Mouse (Mus musculus) embryo, embryonic 11 days (tissue): Measurements from ENCODE around the gene Cbwd1.
A peak's percentile ranks its signal among the peaks of the same experiment; 100 is the strongest.
"Not testable (repeated sequence)": the region's sequence is repeated elsewhere in the genome, so short reads cannot be mapped to it uniquely, and the experiment has no call there.

Experiments used
- DNase-seq: peaks from one replicate; pipeline ENCODE4 v3.0.0-alpha.2; 2015

Cbwd1 gene

DNA sequence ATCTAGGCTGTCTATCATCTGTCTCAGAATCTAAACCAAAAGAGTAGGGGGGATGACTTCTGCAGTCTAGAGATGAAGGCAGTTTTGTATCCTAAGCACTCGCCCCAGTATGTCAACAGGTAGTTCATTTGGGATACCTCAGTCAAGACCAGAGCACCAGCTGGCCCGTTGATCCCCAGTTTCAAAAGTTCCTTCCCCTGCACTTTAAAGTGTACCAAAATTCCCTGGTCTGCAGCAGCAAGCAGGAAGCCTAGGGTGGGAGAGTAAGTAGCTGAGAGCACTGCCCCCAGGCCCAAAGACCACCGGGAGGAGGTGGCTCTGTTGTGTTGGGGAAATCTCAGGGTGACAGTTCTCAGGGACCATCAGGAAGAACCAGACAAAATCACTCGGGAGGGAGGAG, 64.9 kb downstream of the Cbwd1 start:
- no peak for DNase-seq

DNA sequence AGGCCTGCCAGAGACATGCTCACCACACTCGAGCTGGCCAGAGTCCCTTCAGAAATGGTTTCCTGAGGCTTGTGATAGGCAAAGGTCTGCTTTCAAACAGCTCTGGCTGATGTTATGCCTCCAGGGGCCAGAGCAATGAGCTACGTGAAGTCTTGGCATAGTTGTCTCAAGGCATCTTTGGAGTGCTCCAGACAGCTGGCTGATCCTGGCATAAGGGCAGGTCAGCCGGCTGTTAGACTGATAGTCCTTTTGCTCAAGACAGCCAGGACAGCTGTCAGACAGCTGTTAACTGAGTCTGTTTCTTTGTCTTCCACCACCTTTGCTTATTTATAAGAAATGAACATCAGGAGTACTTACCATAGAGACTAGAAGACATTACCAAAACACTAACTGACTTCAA, 74.5 kb downstream of the Cbwd1 start:
- DNase-seq: no peak

DNA sequence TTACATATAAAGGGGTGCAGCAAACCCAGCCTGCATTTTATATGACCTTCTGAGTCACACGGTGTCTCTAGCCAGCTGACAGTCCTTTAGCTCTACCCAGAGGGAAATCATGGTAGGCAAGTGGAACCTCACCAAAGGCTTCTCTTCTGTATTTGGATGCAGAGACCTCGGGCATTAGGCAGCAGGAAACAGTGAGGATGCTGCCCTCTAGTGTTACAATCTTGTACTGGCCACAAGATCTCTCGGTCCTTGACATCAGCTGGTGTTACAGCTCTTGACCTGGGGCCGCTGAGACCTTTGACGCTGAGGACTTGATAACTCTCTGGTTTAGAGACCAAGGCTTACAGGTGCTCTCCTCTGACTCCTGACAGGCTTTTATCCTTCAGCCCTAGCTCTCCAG, 75.9 kb downstream of the Cbwd1 start:
- peak; percentile 80 for DNase-seq

DNA sequence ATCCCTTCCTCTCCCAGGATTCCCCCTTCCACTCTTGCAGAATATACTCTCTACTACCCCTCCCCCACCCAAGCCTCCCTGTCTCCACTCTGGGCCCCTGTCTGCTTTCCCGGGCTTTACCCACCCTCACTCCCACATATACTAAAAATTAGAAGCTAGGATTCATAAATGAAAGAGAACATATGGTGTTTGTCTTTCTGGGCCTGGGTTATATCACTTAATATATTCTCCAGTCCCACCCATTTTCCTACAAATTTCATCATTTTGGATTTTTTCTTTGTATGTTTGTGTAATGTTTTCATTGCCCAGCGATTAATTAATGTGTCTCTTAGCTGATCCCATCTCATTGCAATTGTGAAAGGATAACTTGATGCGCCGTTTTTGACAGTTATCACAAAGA, 80.2 kb downstream of the Cbwd1 start:
- DNase-seq: peak; percentile 27

DNA sequence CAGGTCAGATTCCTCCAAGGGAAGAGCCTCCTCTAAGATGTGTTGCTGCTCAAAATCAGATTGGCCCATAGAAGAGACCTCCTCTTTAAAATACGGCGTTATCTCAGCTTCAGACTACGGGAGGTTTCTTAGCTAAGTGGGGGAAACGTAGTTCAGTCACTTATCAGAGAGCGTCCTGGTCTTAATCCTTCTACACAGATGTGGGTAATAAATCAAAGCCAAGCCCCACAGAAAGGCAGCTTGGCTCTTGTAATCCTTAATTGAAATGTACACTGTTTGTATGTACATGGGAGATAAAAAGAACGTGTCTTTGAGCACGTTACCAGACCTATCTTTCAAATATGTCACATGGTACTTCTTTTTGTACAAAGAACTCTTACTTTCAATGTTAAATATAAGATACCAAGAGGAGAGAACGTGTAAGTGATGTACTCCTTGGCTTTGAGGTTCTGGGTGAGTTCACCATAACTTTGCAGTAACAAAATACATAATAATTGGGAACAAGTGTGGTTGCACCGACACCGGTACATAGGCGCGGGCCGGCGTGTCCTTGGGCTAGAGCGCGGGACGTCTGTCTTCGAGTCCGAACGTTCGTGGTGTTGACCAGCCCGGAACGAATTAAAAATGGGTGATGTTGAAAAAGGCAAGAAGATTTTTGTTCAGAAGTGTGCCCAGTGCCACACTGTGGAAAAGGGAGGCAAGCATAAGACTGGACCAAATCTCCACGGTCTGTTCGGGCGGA, 86.1 kb downstream of the Cbwd1 start, which contains the start of gene Gm10053:
Gm10053 (plus strand) TSS at position 558 of the 742 bp plus-strand sequence.
- not testable (repeated sequence) for DNase-seq

DNA sequence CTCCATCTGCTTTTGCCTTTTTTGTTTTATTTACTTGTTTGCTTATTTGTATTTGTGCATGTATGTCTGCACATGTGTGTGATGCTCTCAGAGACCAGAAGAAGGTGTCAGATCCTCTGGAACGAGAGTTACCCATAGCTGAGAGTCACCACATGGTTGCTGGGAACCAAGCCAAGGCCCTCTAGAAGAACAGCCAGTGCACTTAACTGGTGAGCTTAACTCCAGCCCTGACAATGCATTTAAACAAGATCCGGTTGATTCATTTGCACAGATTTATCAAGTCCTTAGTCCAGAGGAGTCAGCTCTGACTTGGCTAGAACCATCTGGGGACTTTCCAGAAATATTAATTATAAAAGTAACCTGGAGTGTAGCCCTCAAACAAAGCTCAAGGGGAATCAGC, 87.5 kb downstream of the Cbwd1 start:
- DNase-seq: no peak

DNA sequence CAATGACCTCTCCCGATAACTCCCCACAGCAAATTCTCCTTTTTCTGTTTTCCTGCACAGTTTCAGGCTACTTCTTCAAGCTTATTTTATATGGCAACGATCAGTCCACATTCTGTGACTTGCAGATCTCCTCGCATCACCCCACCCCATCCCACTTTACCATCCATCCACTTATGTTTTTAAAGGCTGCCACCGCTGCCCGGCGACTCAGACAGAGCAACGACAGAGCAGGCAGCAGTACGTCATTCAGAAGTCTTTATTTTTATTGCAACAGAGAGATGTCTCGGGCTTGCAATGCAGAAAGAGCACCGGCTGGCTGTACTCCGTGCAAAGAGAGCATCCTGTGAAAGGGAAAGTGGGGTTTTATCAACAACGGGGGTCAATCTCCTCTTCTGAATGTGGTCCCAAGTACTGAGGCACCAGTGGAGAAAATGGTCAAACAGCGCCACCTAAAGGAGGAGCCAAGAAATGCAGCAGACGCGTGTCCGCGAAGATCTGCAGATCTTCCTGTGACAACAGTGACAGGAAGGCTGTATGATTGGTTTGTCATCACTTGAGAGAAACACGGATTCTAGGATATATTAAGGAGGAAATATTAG, 90.3 kb downstream of the Cbwd1 start:
- peak; percentile 85 for DNase-seq
